Mouse (Mus musculus): ENCODE data around the gene Efemp2. TPM values are rescaled to one million over a fixed set of nuclear protein-coding genes. Genes with fewer than 3 reads are reported as not detected.

The Efemp2 gene
- polyA plus RNA-seq, 1 experiment = 103 TPM

GRCm38 (mm10) chr19:5430408-5430807, 43.3 kb upstream of the Efemp2 start:
- TF ChIP-seq CTCF (IDR thresholded peaks at IDR 0.05; ENCODE audit: insufficient read depth, low read length) (no peak), POLR2A (IDR thresholded peaks at IDR 0.05; ENCODE audit: borderline replicate concordance, extremely low read depth, low read depth, low read length) (no peak)
- Histone ChIP-seq H3K4me3 (replicated peaks; ENCODE audit: extremely low read depth, low read depth, low read length) (no peak overlapping the region), H3K4me1 (ENCODE audit: control insufficient read depth, insufficient read depth, low read length) (peaks cover 27% of the 10 kb centered on the region)
- 59% methylated on average over 1 of the region's 1 CpGs for WGBS
- no peak for DNase-seq

- no peak for TF ChIP-seq POLR2A (IDR thresholded peaks at IDR 0.05; ENCODE audit: borderline replicate concordance, extremely low read depth, low read depth, low read length)
- TF ChIP-seq CTCF (IDR thresholded peaks at IDR 0.05; ENCODE audit: insufficient read depth, low read length) = no peak
- Histone ChIP-seq H3K4me3 (replicated peaks; ENCODE audit: extremely low read depth, low read depth, low read length) (no peak overlapping the region), H3K4me1 (ENCODE audit: control insufficient read depth, insufficient read depth, low read length) (peaks cover 17% of the 10 kb centered on the region)
- DNase-seq = no peak
- 49% methylated on average over 4 of the region's 4 CpGs for WGBS
Measured at GRCm38 (mm10) chr19:5431911-5432464, 41.8 kb upstream of the Efemp2 start.

GRCm38 (mm10) chr19:5432992-5433852, 40.5 kb upstream of the Efemp2 start:
- DNase-seq = peak; percentile 36
- 1% methylated on average over 16 of the region's 16 CpGs for whole genome bisulfite sequencing

GRCm38 (mm10) chr19:5433951-5434350, 39.8 kb upstream of the Efemp2 start:
- no peak for DNase-seq
- no peak for TF ChIP-seq POLR2A (IDR thresholded peaks at IDR 0.05; ENCODE audit: borderline replicate concordance, extremely low read depth, low read depth, low read length)
- no peak for TF ChIP-seq CTCF (IDR thresholded peaks at IDR 0.05; ENCODE audit: insufficient read depth, low read length)
- 47% methylated on average over 7 of the region's 7 CpGs for WGBS
- no peak overlapping the region for H3K4me3 ChIP-seq (replicated peaks; ENCODE audit: extremely low read depth, low read depth, low read length)
- peaks cover 17% of the 10 kb centered on the region for H3K4me1 ChIP-seq (ENCODE audit: control insufficient read depth, insufficient read depth, low read length)

More at GRCm38 (mm10) chr19:5432992-5433852, 40.5 kb upstream of the Efemp2 start:
- Histone ChIP-seq H3K4me1 (ENCODE audit: control insufficient read depth, insufficient read depth, low read length) (peaks cover 17% of the 10 kb centered on the region), H3K4me3 (replicated peaks; ENCODE audit: extremely low read depth, low read depth, low read length) (peak overlapping the region; percentile 45)
- no peak; the same call in 1 of the 2 replicates for TF ChIP-seq POLR2A (IDR thresholded peaks at IDR 0.05; ENCODE audit: borderline replicate concordance, extremely low read depth, low read depth, low read length)
- TF ChIP-seq CTCF (IDR thresholded peaks at IDR 0.05; ENCODE audit: insufficient read depth, low read length) = peak; percentile 43

- no peak for TF ChIP-seq CTCF (IDR thresholded peaks at IDR 0.05; ENCODE audit: insufficient read depth, low read length)
- no peak for TF ChIP-seq POLR2A (IDR thresholded peaks at IDR 0.05; ENCODE audit: borderline replicate concordance, extremely low read depth, low read depth, low read length)
- Histone ChIP-seq H3K4me1 (ENCODE audit: control insufficient read depth, insufficient read depth, low read length) (peaks cover 8% of the 10 kb centered on the region), H3K4me3 (replicated peaks; ENCODE audit: extremely low read depth, low read depth, low read length) (no peak overlapping the region)
- no peak for DNase-seq
- 53% methylated on average over 9 of the region's 9 CpGs for WGBS
Measured at GRCm38 (mm10) chr19:5444371-5444908, 29.3 kb upstream of the Efemp2 start.

GRCm38 (mm10) chr19:5444954-5445353, 28.8 kb upstream of the Efemp2 start:
- DNase-seq = peak; percentile 1

GRCm38 (mm10) chr19:5445747-5446146, 28.0 kb upstream of the Efemp2 start:
- H3K4me3 ChIP-seq (replicated peaks; ENCODE audit: extremely low read depth, low read depth, low read length) = no peak overlapping the region
- TF ChIP-seq POLR2A (IDR thresholded peaks at IDR 0.05; ENCODE audit: borderline replicate concordance, extremely low read depth, low read depth, low read length) = no peak
- TF ChIP-seq CTCF (IDR thresholded peaks at IDR 0.05; ENCODE audit: insufficient read depth, low read length) = no peak
- WGBS = 93% methylated on average over 5 of the region's 5 CpGs
- no peak for DNase-seq
- peaks cover 8% of the 10 kb centered on the region for H3K4me1 ChIP-seq (ENCODE audit: control insufficient read depth, insufficient read depth, low read length)

More at GRCm38 (mm10) chr19:5444954-5445353, 28.8 kb upstream of the Efemp2 start:
- 50% methylated on average over 7 of the region's 7 CpGs for WGBS
- Histone ChIP-seq H3K4me3 (replicated peaks; ENCODE audit: extremely low read depth, low read depth, low read length) (no peak overlapping the region), H3K4me1 (ENCODE audit: control insufficient read depth, insufficient read depth, low read length) (peaks cover 8% of the 10 kb centered on the region)
- TF ChIP-seq POLR2A (IDR thresholded peaks at IDR 0.05; ENCODE audit: borderline replicate concordance, extremely low read depth, low read depth, low read length) (no peak), CTCF (IDR thresholded peaks at IDR 0.05; ENCODE audit: insufficient read depth, low read length) (no peak)

- Histone ChIP-seq H3K4me3 (replicated peaks; ENCODE audit: extremely low read depth, low read depth, low read length) (peak within 1 kb of the TSS; percentile 63), H3K4me1 (ENCODE audit: control insufficient read depth, insufficient read depth, low read length) (peaks cover 8% of the 10 kb centered on the region)
- DNase-seq = peak; percentile 80
- TF ChIP-seq POLR2A (IDR thresholded peaks at IDR 0.05; ENCODE audit: borderline replicate concordance, extremely low read depth, low read depth, low read length) = no peak
- TF ChIP-seq CTCF (IDR thresholded peaks at IDR 0.05; ENCODE audit: insufficient read depth, low read length) = no peak
- 1% methylated on average over 70 of the region's 70 CpGs for WGBS
Measured at GRCm38 (mm10) chr19:5447515-5448353, 26.0 kb upstream of the Efemp2 start, which contains the start of gene Fosl1. Gene Fosl1 (plus strand): TSS chr19:5447547.
